18 mouse cellular contexts compared by ENCODE assay signal in the genomic region with DNA sequence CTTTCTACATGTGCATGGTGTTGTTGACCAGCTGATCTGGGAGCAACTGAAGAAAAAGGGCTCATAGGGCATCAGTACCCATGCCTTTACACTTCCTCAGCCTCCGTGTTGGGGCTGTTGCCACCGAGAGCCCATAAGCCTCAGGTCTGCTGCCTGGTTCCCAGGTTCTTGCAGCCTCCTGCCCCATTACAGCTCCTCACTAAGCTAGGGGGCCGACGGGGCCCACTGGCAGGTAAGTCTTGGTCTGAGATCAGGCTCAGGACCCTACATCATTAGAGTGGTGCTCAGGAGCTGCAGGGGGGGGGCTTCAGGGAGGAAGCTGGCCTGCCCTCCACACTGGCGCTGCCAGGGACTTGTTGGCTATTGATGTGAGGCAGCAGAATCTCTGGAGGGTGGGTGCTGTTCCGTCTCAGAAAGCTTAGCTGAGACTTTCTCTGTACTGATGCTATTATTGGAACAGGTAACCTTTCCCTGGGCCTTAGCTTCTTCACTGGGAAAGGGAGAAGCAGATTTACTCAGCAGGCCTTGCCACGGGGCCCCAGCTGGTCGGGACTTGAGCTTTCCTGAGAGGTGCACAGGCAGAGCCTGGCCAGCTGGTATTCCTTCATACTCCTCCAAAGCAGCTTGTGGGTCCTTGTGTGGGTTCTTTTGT. TPM values are rescaled to one million over a fixed set of nuclear protein-coding genes. Genes with fewer than 3 reads are reported as not detected.
DNase-seq lines count a peak whose midpoint lies in the region; ATAC-seq and TF ChIP-seq lines count a peak whose summit lies in the region.
"Had no signal": no experiment of that assay in that cellular context is flagged by ENCODE, and none has a peak within 500 bp of the region (broad histone marks: within the 10 kb centered on the region; RNA-seq: fewer than 3 reads in every experiment).

No protein-coding gene starts in this region.

- H3K27me3 ChIP-seq in forebrain, embryonic 11.5 days (ENCODE audit: control insufficient read depth, insufficient read depth, low read length), result peaks cover 14% of the 10 kb centered on the region
- peaks cover 22% of the 10 kb centered on the region for H3K27me3 ChIP-seq in forebrain, embryonic 13.5 days
- H3K27me3 ChIP-seq in heart, embryonic 16.5 days (ENCODE audit: control insufficient read depth, insufficient read depth, low read length), result 0 out of 2 replicates have a peak, but pooled peaks cover 3% of the 10 kb centered on the region
- peaks cover 5% of the 10 kb centered on the region; the same call in 1 of the 2 replicates for H3K27me3 ChIP-seq in heart, embryonic 11.5 days (ENCODE audit: control insufficient read depth, insufficient read depth, low read length)
- no peaks in the 10 kb centered on the region for H3K27me3 ChIP-seq in myocyte (ENCODE audit: control insufficient read depth, insufficient read depth, insufficient read length)
- H3K27me3 ChIP-seq: intestine, embryonic 15.5 days; stomach, embryonic 15.5 days had no signal

- 0 out of 2 replicates have a peak overlapping the region, but pooled peaks have one; percentile 6 for H3K27ac ChIP-seq in forebrain, embryonic 11.5 days (ENCODE audit: low read depth, low read length)
- H3K27ac ChIP-seq in forebrain, embryonic 13.5 days, result no peak overlapping the region
- no peak overlapping the region; the same call in 1 of the 2 replicates for H3K27ac ChIP-seq in heart, embryonic 16.5 days (ENCODE audit: low read length)
- H3K27ac ChIP-seq in heart, embryonic 11.5 days (ENCODE audit: low read depth, low read length), result no peak overlapping the region
- peak overlapping the region; percentile 41 for H3K27ac ChIP-seq in cortical plate, adult 2 months (ENCODE audit: insufficient read depth, low read length)
- H3K27ac ChIP-seq: hindbrain, embryonic 13.5 days; intestine, embryonic 15.5 days; midbrain, embryonic 15.5 days; neural tube, embryonic 15.5 days; stomach, embryonic 15.5 days had no signal

- WGBS in forebrain, embryonic 11.5 days, result 79% methylated on average over 8 of the region's 8 CpGs
- WGBS in forebrain, embryonic 13.5 days, result 82% methylated on average over 8 of the region's 8 CpGs
- 66% methylated on average over 8 of the region's 8 CpGs for WGBS in heart, embryonic 16.5 days
- 66% methylated on average over 8 of the region's 8 CpGs for WGBS in heart, embryonic 11.5 days (ENCODE audit: insufficient replicate concordance)

- no peak overlapping the region for H3ac ChIP-seq in myocyte (ENCODE audit: control insufficient read depth, insufficient read length)

- H3K9ac ChIP-seq in forebrain, embryonic 11.5 days (ENCODE audit: low read length), result no peak overlapping the region
- H3K9ac ChIP-seq in forebrain, embryonic 13.5 days, result no peak overlapping the region
- H3K9ac ChIP-seq in heart, embryonic 16.5 days (ENCODE audit: low read length), result peak overlapping the region; percentile 26; the same call in 1 of the 2 replicates
- no peak overlapping the region for H3K9ac ChIP-seq in heart, embryonic 11.5 days (ENCODE audit: low read depth, low read length)
- H3K9ac ChIP-seq: hindbrain, embryonic 13.5 days; intestine, embryonic 15.5 days; midbrain, embryonic 15.5 days; neural tube, embryonic 15.5 days; stomach, embryonic 15.5 days had no signal

- no peaks in the 10 kb centered on the region for H3K79me2 ChIP-seq in myocyte (ENCODE audit: control insufficient read depth, insufficient read depth)

- TF ChIP-seq POLR2A in cortical plate, adult 2 months (IDR thresholded peaks at IDR 0.05; ENCODE audit: extremely low read depth, insufficient read depth, low read length), result no peak
- no peak for TF ChIP-seq POLR2A in myocyte (IDR thresholded peaks at IDR 0.05; ENCODE audit: insufficient read length, low read depth)

- no peak overlapping the region for H3K4me2 ChIP-seq in forebrain, embryonic 11.5 days (ENCODE audit: low read depth, low read length, severe bottlenecking)
- no peak overlapping the region for H3K4me2 ChIP-seq in forebrain, embryonic 13.5 days
- no peak overlapping the region for H3K4me2 ChIP-seq in heart, embryonic 16.5 days (ENCODE audit: low read depth, low read length)
- H3K4me2 ChIP-seq in heart, embryonic 11.5 days, result no peak overlapping the region
- peak overlapping the region; percentile 57 for H3K4me2 ChIP-seq in myocyte (ENCODE audit: low read depth)
- H3K4me2 ChIP-seq: hindbrain, embryonic 13.5 days; intestine, embryonic 15.5 days; liver, embryonic 11.5 days; midbrain, embryonic 15.5 days; neural tube, embryonic 15.5 days; stomach, embryonic 15.5 days had no signal

- no peak for TF ChIP-seq CTCF in cortical plate, adult 2 months (IDR thresholded peaks at IDR 0.05; ENCODE audit: extremely low read depth, insufficient read depth, low read length)

- no peaks in the 10 kb centered on the region for H3K4me1 ChIP-seq in forebrain, embryonic 11.5 days (replicated peaks; ENCODE audit: control insufficient read depth, insufficient read depth, low read length)
- peaks cover 10% of the 10 kb centered on the region for H3K4me1 ChIP-seq in forebrain, embryonic 13.5 days
- H3K4me1 ChIP-seq in heart, embryonic 16.5 days (ENCODE audit: control insufficient read depth, insufficient read depth, low read length), result peaks cover 22% of the 10 kb centered on the region
- H3K4me1 ChIP-seq in heart, embryonic 11.5 days (ENCODE audit: control insufficient read depth, insufficient read depth, low read length), result peaks cover 26% of the 10 kb centered on the region
- H3K4me1 ChIP-seq in cortical plate, adult 2 months (ENCODE audit: control insufficient read depth, insufficient read depth, low read length), result no peaks in the 10 kb centered on the region

- no peaks in the 10 kb centered on the region for H3K36me3 ChIP-seq in forebrain, embryonic 11.5 days (ENCODE audit: control insufficient read depth, insufficient read depth, low read length)
- no peaks in the 10 kb centered on the region for H3K36me3 ChIP-seq in forebrain, embryonic 13.5 days (ENCODE audit: poor library complexity, severe bottlenecking)
- no peaks in the 10 kb centered on the region for H3K36me3 ChIP-seq in heart, embryonic 16.5 days (ENCODE audit: control insufficient read depth, insufficient read depth)
- no peaks in the 10 kb centered on the region for H3K36me3 ChIP-seq in heart, embryonic 11.5 days (ENCODE audit: control insufficient read depth, insufficient read depth, low read length)
- no peaks in the 10 kb centered on the region for H3K36me3 ChIP-seq in myocyte (ENCODE audit: control insufficient read depth, insufficient read depth)
- H3K36me3 ChIP-seq: hindbrain, embryonic 13.5 days; intestine, embryonic 15.5 days; midbrain, embryonic 15.5 days; neural tube, embryonic 15.5 days; stomach, embryonic 15.5 days had no signal

- no peak for ATAC-seq in forebrain, embryonic 11.5 days (replicated peaks; ENCODE audit: low FRiP score)
- ATAC-seq in forebrain, embryonic 13.5 days, result no peak
- ATAC-seq in heart, embryonic 16.5 days (replicated peaks; ENCODE audit: extremely low read depth, insufficient read depth, low FRiP score), result no peak
- no peak for ATAC-seq in heart, embryonic 11.5 days (replicated peaks; ENCODE audit: insufficient number of reproducible peaks, low FRiP score, low TSS enrichment)
- ATAC-seq: forebrain, embryonic 14.5 days; midbrain, embryonic 15.5 days had no signal

- no peaks in the 10 kb centered on the region for H3K9me3 ChIP-seq in forebrain, embryonic 11.5 days (ENCODE audit: control insufficient read depth, low read length)
- H3K9me3 ChIP-seq in forebrain, embryonic 13.5 days (replicated peaks), result no peaks in the 10 kb centered on the region
- peaks cover 3% of the 10 kb centered on the region; the same call in 1 of the 2 replicates for H3K9me3 ChIP-seq in heart, embryonic 16.5 days (replicated peaks; ENCODE audit: control insufficient read depth, low read length)
- H3K9me3 ChIP-seq in heart, embryonic 11.5 days (replicated peaks; ENCODE audit: control insufficient read depth, low read length), result peaks cover 4% of the 10 kb centered on the region
- H3K9me3 ChIP-seq: hindbrain, embryonic 13.5 days; intestine, embryonic 15.5 days; midbrain, embryonic 15.5 days; neural tube, embryonic 15.5 days; stomach, embryonic 15.5 days had no signal

- no peak overlapping the region for H3K4me3 ChIP-seq in forebrain, embryonic 11.5 days (ENCODE audit: low read depth, low read length)
- H3K4me3 ChIP-seq in forebrain, embryonic 13.5 days, result no peak overlapping the region
- no peak overlapping the region for H3K4me3 ChIP-seq in heart, embryonic 16.5 days (ENCODE audit: low read length)
- H3K4me3 ChIP-seq in heart, embryonic 11.5 days (ENCODE audit: low read depth, low read length), result no peak overlapping the region
- H3K4me3 ChIP-seq in cortical plate, adult 2 months (ENCODE audit: insufficient read depth, low read length), result no peak overlapping the region
- H3K4me3 ChIP-seq in myocyte, result no peak overlapping the region
- H3K4me3 ChIP-seq: hindbrain, embryonic 13.5 days; intestine, embryonic 15.5 days; midbrain, embryonic 15.5 days; neural tube, embryonic 15.5 days; stomach, embryonic 15.5 days had no signal

- no peak for DNase-seq in forebrain, embryonic 11.5 days (ENCODE audit: low spot score)
- DNase-seq in lung, postnatal 36 days, result no peak
- no peak for DNase-seq in cerebellum, postnatal 4 days (ENCODE audit: low spot score in 2 of 2)
- DNase-seq: cerebellum, adult 8-10 months; thymus, adult 2 months had no signal

RNA-seq across cellular contexts. Expression of a gene that starts 5.1 kb away (rescaled TPM):
- polyA plus RNA-seq in forebrain, embryonic 11.5 days (2014; fragmentation: Nextera tagmentation; extraction: Ambion mirVana), result 20.4 and 24.9 TPM in 2 replicates
- 5.5 and 6.0 TPM in 2 replicates for polyA plus RNA-seq in forebrain, embryonic 13.5 days (2015; fragmentation: Nextera tagmentation; extraction: Ambion mirVana)
- 35.7 and 36.5 TPM in 2 replicates for polyA plus RNA-seq in heart, embryonic 16.5 days (2015; fragmentation: Nextera tagmentation; extraction: Ambion mirVana)
- polyA plus RNA-seq in heart, embryonic 11.5 days (2014; fragmentation: Nextera tagmentation; extraction: Ambion mirVana), result 21.4 and 27.7 TPM in 2 replicates
- 11.3 and 14.0 TPM in 2 replicates for polyA plus RNA-seq in cortical plate, adult 2 months (2012; rRNA removed)
- polyA plus RNA-seq in myocyte (2012; fragmentation: generic; extraction: Trizol), result 103 TPM

RNA-seq across cellular contexts. Expression of a gene that starts 18.8 kb away (rescaled TPM):
- polyA plus RNA-seq in forebrain, embryonic 11.5 days (2014; fragmentation: Nextera tagmentation; extraction: Ambion mirVana), result 8.8 and 8.9 TPM in 2 replicates
- polyA plus RNA-seq in forebrain, embryonic 13.5 days (2015; fragmentation: Nextera tagmentation; extraction: Ambion mirVana), result 7.6 and 7.8 TPM in 2 replicates
- 6.2 and 6.4 TPM in 2 replicates for polyA plus RNA-seq in heart, embryonic 16.5 days (2015; fragmentation: Nextera tagmentation; extraction: Ambion mirVana)
- 5.1 and 5.7 TPM in 2 replicates for polyA plus RNA-seq in heart, embryonic 11.5 days (2014; fragmentation: Nextera tagmentation; extraction: Ambion mirVana)
- 10.6 and 11.0 TPM in 2 replicates for polyA plus RNA-seq in cortical plate, adult 2 months (2012; rRNA removed)
- polyA plus RNA-seq in myocyte (2012; fragmentation: generic; extraction: Trizol), result 4.3 TPM

RNA-seq across cellular contexts. Expression of a gene that starts 21.5 kb away (rescaled TPM):
- 130 TPM in 2 replicates for polyA plus RNA-seq in forebrain, embryonic 11.5 days (2014; fragmentation: Nextera tagmentation; extraction: Ambion mirVana)
- polyA plus RNA-seq in forebrain, embryonic 13.5 days (2015; fragmentation: Nextera tagmentation; extraction: Ambion mirVana), result 100 and 102 TPM in 2 replicates
- polyA plus RNA-seq in heart, embryonic 16.5 days (2015; fragmentation: Nextera tagmentation; extraction: Ambion mirVana), result 113 and 115 TPM in 2 replicates
- 86.8 and 95.2 TPM in 2 replicates for polyA plus RNA-seq in heart, embryonic 11.5 days (2014; fragmentation: Nextera tagmentation; extraction: Ambion mirVana)
- polyA plus RNA-seq in cortical plate, adult 2 months (2012; rRNA removed), result 26.2 and 26.3 TPM in 2 replicates
- polyA plus RNA-seq in myocyte (2012; fragmentation: generic; extraction: Trizol), result 101 TPM

RNA-seq across cellular contexts. Expression of a gene that starts 42.0 kb away (rescaled TPM):
- polyA plus RNA-seq in forebrain, embryonic 11.5 days (2014; fragmentation: Nextera tagmentation; extraction: Ambion mirVana), result 0.47 and 1.3 TPM in 2 replicates
- polyA plus RNA-seq in forebrain, embryonic 13.5 days (2015; fragmentation: Nextera tagmentation; extraction: Ambion mirVana), result 1.5 TPM in 1 of 2 replicates, not detected in the other
- polyA plus RNA-seq in heart, embryonic 16.5 days (2015; fragmentation: Nextera tagmentation; extraction: Ambion mirVana), result 3,470 and 5,161 TPM in 2 replicates
- 7,501 and 8,192 TPM in 2 replicates for polyA plus RNA-seq in heart, embryonic 11.5 days (2014; fragmentation: Nextera tagmentation; extraction: Ambion mirVana)
- not detected in 2 replicates for polyA plus RNA-seq in cortical plate, adult 2 months (2012; rRNA removed)
- not detected for polyA plus RNA-seq in myocyte (2012; fragmentation: generic; extraction: Trizol)
- polyA plus RNA-seq: forebrain, embryonic 14.5 days; midbrain, embryonic 15.5 days had no signal

RNA-seq across cellular contexts. Expression of a gene that starts 53.1 kb away (rescaled TPM):
- 5.3 and 6.5 TPM in 2 replicates for polyA plus RNA-seq in forebrain, embryonic 11.5 days (2014; fragmentation: Nextera tagmentation; extraction: Ambion mirVana)
- polyA plus RNA-seq in forebrain, embryonic 13.5 days (2015; fragmentation: Nextera tagmentation; extraction: Ambion mirVana), result 1.2 and 3.1 TPM in 2 replicates
- 1,049 and 1,143 TPM in 2 replicates for polyA plus RNA-seq in heart, embryonic 16.5 days (2015; fragmentation: Nextera tagmentation; extraction: Ambion mirVana)
- polyA plus RNA-seq in heart, embryonic 11.5 days (2014; fragmentation: Nextera tagmentation; extraction: Ambion mirVana), result 761 and 811 TPM in 2 replicates
- polyA plus RNA-seq in cortical plate, adult 2 months (2012; rRNA removed), result 7.7 and 12.4 TPM in 2 replicates
- polyA plus RNA-seq in myocyte (2012; fragmentation: generic; extraction: Trizol), result 349 TPM
- polyA plus RNA-seq: adrenal gland, adult 2 months had no signal

Comparison
In these comparisons a context has a peak if more than half of its experiments do, and no peak if none do; other contexts are left out.
1. H3K27ac ChIP-seq: peak in forebrain, embryonic 11.5 days (single experiment) and cortical plate, adult 2 months (single experiment); none in forebrain, embryonic 13.5 days (single experiment), heart, embryonic 16.5 days (single experiment) and heart, embryonic 11.5 days (single experiment).